Mouse (Mus musculus) forebrain, postnatal 0 days (tissue): ENCODE data around the gene Cmip. TPM values are rescaled to one million over a fixed set of nuclear protein-coding genes. Genes with fewer than 3 reads are reported as not detected.

Source experiments
- ATAC-seq: fragments of 200-750 bp; cut with Nextera tagmentation; 2 replicates; pipeline ENCODE4 v1.8.0; 2017; ENCODE audit warnings: mild to moderate bottlenecking, moderate library complexity
- DNase-seq: peaks from one replicate; pipeline ENCODE4 v3.0.0-alpha.2; 2015
- H3K27ac ChIP-seq: fragments of 300-500 bp; sonication (generic); 2 replicates; pipeline ENCODE4 v1.5.1; 2014; ENCODE audit warnings: low read depth, mild to moderate bottlenecking, antibody characterized with exemption, low read length, moderate library complexity, mixed read lengths
- H3K27me3 ChIP-seq: fragments of 300-500 bp; sonication (generic); 2 replicates; pipeline ENCODE4 v1.6.1; 2014; ENCODE audit warnings: mild to moderate bottlenecking, low read length, mixed read lengths; ENCODE audit not compliant: insufficient read depth
- H3K36me3 ChIP-seq: fragments of 300-500 bp; sonication (generic); 2 replicates; pipeline ENCODE4 v1.6.1; 2014; ENCODE audit warnings: mild to moderate bottlenecking, moderate library complexity; ENCODE audit not compliant: insufficient read depth
- H3K4me1 ChIP-seq: fragments of 300-500 bp; sonication (generic); 2 replicates; pipeline ENCODE4 v1.6.1; 2014; ENCODE audit warnings: antibody characterized with exemption; ENCODE audit not compliant: insufficient read depth
- H3K4me2 ChIP-seq: fragments of 300-500 bp; sonication (generic); 2 replicates; pipeline ENCODE4 v1.6.1; 2014; ENCODE audit warnings: low read depth, mild to moderate bottlenecking, moderate library complexity
- H3K4me3 ChIP-seq: fragments of 300-500 bp; sonication (generic); 2 replicates; pipeline ENCODE4 v1.5.1; 2014; ENCODE audit warnings: low read depth, low read length, mixed read lengths
- H3K9ac ChIP-seq: fragments of 300-500 bp; sonication (generic); 2 replicates; pipeline ENCODE4 v1.6.1; 2014; ENCODE audit warnings: mild to moderate bottlenecking
- H3K9me3 ChIP-seq: fragments of 300-500 bp; sonication (generic); 2 replicates; pipeline ENCODE4 v1.6.1; 2016; ENCODE audit warnings: low read length
- CTCF ChIP-seq: sonication (generic); IDR thresholded peaks from 2 replicates; pipeline ENCODE4 v1.5.1; 2016; ENCODE audit warnings: antibody characterized with exemption, control low read depth, low read depth
- WGBS: fragments of 180-500 bp; shearing (Covaris S2); extraction: QIAGEN DNeasy Blood & Tissue Kit; methylation state at CpG from one replicate; pipeline ENCODE4 v1.1.7; 2014; 5-methylcytosine and 5-hydroxymethylcytosine counted together
- polyA plus RNA-seq: library from polyadenylated mRNA; unstranded; fragments of >200 nt; fragmentation: Nextera tagmentation; extraction: Ambion mirVana; gene quantifications from 2 replicates; pipeline ENCODE4 v1.2.1, GENCODE M21; 2015
- total RNA-seq: library from RNA; depleted of rRNA; stranded (reverse); fragments of >200 nt; gene quantifications from 2 replicates; pipeline ENCODE4 v1.2.3, GENCODE M21; 2014; rRNA removed

Gene Cmip
- total RNA-seq (139 and 204 TPM in 2 replicates), polyA plus RNA-seq (126 and 192 TPM in 2 replicates)

DNA sequence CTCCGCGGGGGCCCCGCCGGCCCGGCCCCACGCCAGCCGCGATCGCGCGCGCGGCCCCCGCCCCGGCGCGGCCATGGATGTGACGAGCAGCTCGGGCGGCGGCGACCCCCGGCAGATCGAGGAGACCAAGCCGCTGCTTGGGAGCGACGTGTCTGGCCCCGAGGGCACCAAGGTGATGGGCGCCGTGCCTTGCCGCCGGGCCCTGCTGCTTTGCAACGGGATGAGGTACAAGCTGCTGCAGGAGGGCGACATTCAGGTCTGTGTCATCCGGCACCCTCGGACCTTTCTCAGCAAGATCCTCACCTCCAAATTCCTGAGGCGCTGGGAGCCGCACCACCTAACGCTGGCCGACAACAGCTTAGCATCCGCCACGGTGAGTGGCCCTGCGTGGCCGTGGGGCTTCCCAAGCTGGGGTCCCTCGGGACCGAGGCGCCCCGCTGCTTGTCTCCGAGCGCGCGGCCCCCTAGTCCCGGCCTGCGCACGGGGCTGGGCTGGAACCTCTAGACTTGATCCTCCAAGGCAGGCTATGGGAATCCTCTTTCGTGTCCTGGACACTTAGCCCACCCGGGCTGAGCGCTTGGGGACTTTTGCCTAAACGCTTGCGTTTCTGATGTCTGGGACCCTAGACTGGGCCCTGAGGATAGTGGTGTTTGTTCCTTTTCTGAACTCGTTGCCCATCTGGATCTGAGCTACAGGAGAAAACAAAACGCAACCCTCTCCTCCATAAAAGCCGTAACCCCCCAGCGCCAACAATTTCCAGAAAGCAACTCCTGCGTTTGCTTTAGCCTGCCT lies at the start of gene Cmip:
Cmip (plus strand) TSS at position 36 of the 792 bp plus-strand sequence.
- peak within 1 kb of the TSS; percentile 90 for H3K9ac ChIP-seq
- no peak for TF ChIP-seq CTCF
- WGBS = 5% methylated on average over 60 of the region's 65 CpGs
- H3K36me3 ChIP-seq = no peaks in the 10 kb centered on the region
- no peaks in the 10 kb centered on the region for H3K9me3 ChIP-seq
- H3K27ac ChIP-seq = peak within 1 kb of the TSS; percentile 90
- ATAC-seq = peak; percentile 38
- no peaks in the 10 kb centered on the region for H3K27me3 ChIP-seq
- peaks cover 20% of the 10 kb centered on the region for H3K4me1 ChIP-seq
- H3K4me2 ChIP-seq = peak within 1 kb of the TSS; percentile 88
- peak; percentile 68 for DNase-seq
- peak within 1 kb of the TSS; percentile 96 for H3K4me3 ChIP-seq

- Histone ChIP-seq H3K36me3 (peaks cover 10% of the 10 kb centered on the region), H3K27ac (no peak overlapping the region), H3K9ac (no peak overlapping the region), H3K4me1 (no peaks in the 10 kb centered on the region), H3K27me3 (no peaks in the 10 kb centered on the region), H3K4me3 (no peak overlapping the region), H3K9me3 (no peaks in the 10 kb centered on the region), H3K4me2 (no peak overlapping the region)
- ATAC-seq (no peak), DNase-seq (no peak)
- TF ChIP-seq CTCF = no peak
- 92% methylated on average over 12 of the region's 12 CpGs for WGBS
These were observed 47.7 kb upstream of the Cmip start for GRCm38 (mm10) chr8:117209150-117209549.

DNA sequence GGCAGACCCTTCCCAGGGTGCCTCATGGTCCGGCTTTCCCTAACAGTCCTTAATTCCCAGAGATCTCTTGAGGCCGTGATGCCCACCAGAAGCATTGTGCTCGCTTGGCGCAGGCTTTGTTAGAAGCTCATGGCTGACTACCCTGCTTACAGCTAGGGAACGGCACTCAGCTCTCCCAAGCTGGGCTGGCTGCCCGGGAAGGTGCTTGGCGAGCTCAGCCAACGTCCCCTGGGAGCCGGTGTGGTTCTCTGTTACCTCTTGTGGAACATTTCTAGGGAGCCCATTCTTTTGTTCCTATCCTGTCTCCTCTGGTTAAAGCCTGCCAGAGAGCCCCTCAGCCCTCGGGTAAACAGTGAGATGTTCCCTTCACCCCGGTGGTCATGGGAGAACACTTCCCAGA lies 44.8 kb upstream of the Cmip start:
- no peaks in the 10 kb centered on the region for H3K36me3 ChIP-seq
- WGBS = 68% methylated on average over 11 of the region's 11 CpGs
- DNase-seq (no peak), ATAC-seq (no peak)
- no peak for TF ChIP-seq CTCF
- H3K27me3 ChIP-seq = no peaks in the 10 kb centered on the region
- H3K27ac ChIP-seq = no peak overlapping the region
- H3K4me1 ChIP-seq = no peaks in the 10 kb centered on the region
- H3K9ac ChIP-seq = no peak overlapping the region
- no peaks in the 10 kb centered on the region for H3K9me3 ChIP-seq
- H3K4me2 ChIP-seq = no peak overlapping the region
- H3K4me3 ChIP-seq = no peak overlapping the region

- 95% methylated on average over 2 of the region's 2 CpGs for WGBS
- Histone ChIP-seq H3K36me3 (no peaks in the 10 kb centered on the region), H3K9me3 (no peaks in the 10 kb centered on the region), H3K27ac (no peak overlapping the region), H3K4me1 (no peaks in the 10 kb centered on the region), H3K9ac (no peak overlapping the region), H3K27me3 (no peaks in the 10 kb centered on the region), H3K4me3 (no peak overlapping the region), H3K4me2 (no peak overlapping the region)
- no peak for TF ChIP-seq CTCF
- DNase-seq (no peak), ATAC-seq (no peak)
These were observed 39.1 kb upstream of the Cmip start for GRCm38 (mm10) chr8:117217724-117218123.

- H3K27me3 ChIP-seq = no peaks in the 10 kb centered on the region
- no peaks in the 10 kb centered on the region for H3K36me3 ChIP-seq
- H3K9me3 ChIP-seq = no peaks in the 10 kb centered on the region
- H3K4me1 ChIP-seq = no peaks in the 10 kb centered on the region
- no peak for TF ChIP-seq CTCF
- H3K4me2 ChIP-seq = no peak overlapping the region
- ATAC-seq (no peak), DNase-seq (no peak)
- no peak overlapping the region for H3K4me3 ChIP-seq
- WGBS = 60% methylated on average over 6 of the region's 6 CpGs
- H3K9ac ChIP-seq = no peak overlapping the region
- H3K27ac ChIP-seq = no peak overlapping the region
These were observed 34.5 kb upstream of the Cmip start for GRCm38 (mm10) chr8:117222396-117222795.

GRCm38 (mm10) chr8:117224630-117225029 lies 32.2 kb upstream of the Cmip start:
- Histone ChIP-seq H3K27ac (no peak overlapping the region), H3K36me3 (no peaks in the 10 kb centered on the region), H3K4me3 (peak overlapping the region; percentile 22), H3K9me3 (no peaks in the 10 kb centered on the region), H3K4me1 (no peaks in the 10 kb centered on the region), H3K27me3 (no peaks in the 10 kb centered on the region), H3K9ac (0 out of 2 replicates have a peak overlapping the region, but pooled peaks have one; percentile 29), H3K4me2 (peak overlapping the region; percentile 44)
- DNase-seq (peak; percentile 91), ATAC-seq (peak; percentile 82)
- TF ChIP-seq CTCF = peak; percentile 96
- 14% methylated on average over 9 of the region's 9 CpGs for WGBS

- H3K4me1 ChIP-seq = no peaks in the 10 kb centered on the region
- H3K27me3 ChIP-seq = no peaks in the 10 kb centered on the region
- ATAC-seq (no peak), DNase-seq (no peak)
- H3K4me3 ChIP-seq = no peak overlapping the region
- H3K9ac ChIP-seq = no peak overlapping the region
- H3K36me3 ChIP-seq = no peaks in the 10 kb centered on the region
- no peak overlapping the region for H3K4me2 ChIP-seq
- H3K9me3 ChIP-seq = no peaks in the 10 kb centered on the region
- TF ChIP-seq CTCF = no peak
- WGBS = 90% methylated on average over 12 of the region's 12 CpGs
- H3K27ac ChIP-seq = no peak overlapping the region
These were observed 30.6 kb upstream of the Cmip start for GRCm38 (mm10) chr8:117226306-117226705.
